Mouse (Mus musculus) heart, adult 2 months (tissue): ENCODE results near the gene A1bg. TPM values are rescaled to one million over a fixed set of nuclear protein-coding genes. Genes with fewer than 3 reads are reported as not detected.

Source experiments
- DNase-seq, 2 experiments: peaks; one replicate each; pipeline ENCODE4 v3.0.0; 2021
- H3K27ac ChIP-seq: fragments of 200-600 bp; 2 replicates; pipeline ENCODE4 v1.8.1; 2022
- H3K27me3 ChIP-seq: fragments of 200-500 bp; 2 replicates; pipeline ENCODE4 v1.6.1; 2012; ENCODE audit warnings: mild to moderate bottlenecking, low read length, inconsistent platforms, mixed read lengths; ENCODE audit not compliant: control insufficient read depth, insufficient read depth
- H3K36me3 ChIP-seq: fragments of 200-500 bp; 2 replicates; pipeline ENCODE4 v1.6.1; 2012; ENCODE audit warnings: low read length, inconsistent platforms; ENCODE audit not compliant: control insufficient read depth, insufficient read depth
- H3K4me1 ChIP-seq: fragments of 200-500 bp; 2 replicates; pipeline ENCODE4 v1.6.1; 2011; ENCODE audit warnings: low read length; ENCODE audit not compliant: control insufficient read depth, insufficient read depth
- H3K4me3 ChIP-seq: fragments of 200-600 bp; 2 replicates; pipeline ENCODE4 v1.8.1; 2022
- H3K79me2 ChIP-seq: fragments of 200-500 bp; replicated peaks from 2 replicates; pipeline ENCODE4 v1.6.1; 2012; ENCODE audit warnings: mild to moderate bottlenecking, inconsistent platforms, low read length, moderate library complexity, mixed read lengths; ENCODE audit not compliant: control insufficient read depth, insufficient read depth
- H3K9ac ChIP-seq: fragments of 200-500 bp; 2 replicates; pipeline ENCODE4 v1.6.1; 2012; ENCODE audit warnings: low read depth, mild to moderate bottlenecking, control low read depth, inconsistent platforms, low read length, mixed read lengths
- CTCF ChIP-seq: fragments of 200-600 bp; IDR thresholded peaks from 2 replicates; pipeline ENCODE4 v1.8.1; 2022; ENCODE audit warnings: antibody characterized with exemption, mild to moderate bottlenecking, moderate library complexity
- EP300 ChIP-seq: fragments of 200-500 bp; IDR thresholded peaks from 2 replicates; pipeline ENCODE4 v1.6.1; 2011; ENCODE audit warnings: low read depth, low read length, control low read depth; ENCODE audit not compliant: insufficient read depth
- POLR2A ChIP-seq: fragments of 200-500 bp; IDR thresholded peaks from 2 replicates; pipeline ENCODE4 v1.6.1; 2011; ENCODE audit warnings: mild to moderate bottlenecking, low read depth, low read length, control low read depth; ENCODE audit not compliant: insufficient read depth
- WGBS: fragments of 180-500 bp; shearing (Covaris S2); methylation state at CpG from one replicate; pipeline ENCODE4 v1.1.7; 2018; 5-methylcytosine and 5-hydroxymethylcytosine counted together
- intact Hi-C: fragments of 180-260 bp; cut with DNase I; formaldehyde crosslinking; loops from one replicate; pipeline ENCODE4 v1.15.1; 2025
- long read RNA-seq: library from polyadenylated mRNA; stranded (forward); transcript quantifications from one replicate; pipeline ENCODE4 v2.0.0, GENCODE M21; 2021
- polyA plus RNA-seq: library from polyadenylated mRNA; depleted of rRNA; stranded (reverse); fragments of >200 nt; gene quantifications from 2 replicates; pipeline ENCODE4 v1.2.3, GENCODE M21; 2012; rRNA removed
- total RNA-seq, 2 experiments: library from RNA; stranded (reverse); gene quantifications; 2 replicates each; pipeline ENCODE4 v1.2.3; 2021

Gene A1bg
- total RNA-seq (not detected), polyA plus RNA-seq (0.23 TPM in 1 of 2 replicates, not detected in the other)
- long read RNA-seq, partial matches to known transcripts: 0 of 2 reads
- long read RNA-seq, other reads (novel, unspliced or antisense): 2 of 2 reads

- no peaks in the 10 kb centered on the region; the same call in 1 of the 2 replicates for H3K36me3 ChIP-seq
Observed at GRCm38 (mm10) chr15:60922912-60923311, at the start of gene A1bg. TSS of gene A1bg (minus strand) at chr15:60923012.

GRCm38 (mm10) chr15:60968549-60968861 lies 45.7 kb upstream of the A1bg start:
- Histone ChIP-seq H3K4me1 (no peaks in the 10 kb centered on the region; the same call in 1 of the 2 replicates), H3K9ac (no peak overlapping the region), H3K27me3 (no peaks in the 10 kb centered on the region), H3K27ac (no peak overlapping the region), H3K79me2 (no peaks in the 10 kb centered on the region), H3K36me3 (no peaks in the 10 kb centered on the region), H3K4me3 (no peak overlapping the region)
- DNase-seq: no peak
- WGBS: 28% methylated on average over 1 of the region's 1 CpGs
- TF ChIP-seq POLR2A (no peak), EP300 (no peak), CTCF (no peak)
- intact Hi-C loops: no loop called here

More at GRCm38 (mm10) chr15:60922912-60923311, at the start of gene A1bg:
- no peak for TF ChIP-seq POLR2A
- TF ChIP-seq CTCF: no peak
- TF ChIP-seq EP300: no peak
- Histone ChIP-seq H3K79me2 (no peaks in the 10 kb centered on the region), H3K4me3 (no peak within 1 kb of the TSS), H3K27ac (no peak within 1 kb of the TSS), H3K27me3 (no peaks in the 10 kb centered on the region), H3K4me1 (no peaks in the 10 kb centered on the region; the same call in none of the 2 replicates), H3K9ac (no peak within 1 kb of the TSS)
- DNase-seq: no peak
- intact Hi-C loops: no loop called here

GRCm38 (mm10) chr15:60967841-60968548 lies 45.2 kb upstream of the A1bg start:
- Histone ChIP-seq H3K9ac (no peak overlapping the region), H3K4me3 (no peak overlapping the region), H3K27me3 (no peaks in the 10 kb centered on the region), H3K27ac (no peak overlapping the region), H3K79me2 (no peaks in the 10 kb centered on the region), H3K36me3 (no peaks in the 10 kb centered on the region), H3K4me1 (no peaks in the 10 kb centered on the region; the same call in 1 of the 2 replicates)
- intact Hi-C loops: no loop called here
- TF ChIP-seq EP300 (no peak), CTCF (no peak), POLR2A (no peak)
- DNase-seq: no peak
- 67% methylated on average over 9 of the region's 9 CpGs for WGBS

GRCm38 (mm10) chr15:60925686-60926085 lies 2.9 kb upstream of the A1bg start:
- H3K79me2 ChIP-seq: no peaks in the 10 kb centered on the region
- TF ChIP-seq CTCF (no peak), EP300 (no peak), POLR2A (no peak)
- H3K27me3 ChIP-seq: no peaks in the 10 kb centered on the region
- WGBS: 26% methylated on average over 4 of the region's 4 CpGs
- no peak overlapping the region for H3K9ac ChIP-seq
- no peak overlapping the region for H3K4me3 ChIP-seq
- DNase-seq: no peak
- H3K27ac ChIP-seq: no peak overlapping the region
- H3K36me3 ChIP-seq: no peaks in the 10 kb centered on the region; the same call in 1 of the 2 replicates
- intact Hi-C loops: no loop called here
- no peaks in the 10 kb centered on the region; the same call in none of the 2 replicates for H3K4me1 ChIP-seq

- TF ChIP-seq POLR2A: no peak
- no peak for TF ChIP-seq CTCF
- no peak for TF ChIP-seq EP300
- no peak overlapping the region for H3K9ac ChIP-seq
- H3K79me2 ChIP-seq: no peaks in the 10 kb centered on the region
- intact Hi-C loops: no loop called here
- H3K4me1 ChIP-seq: no peaks in the 10 kb centered on the region
- no peak overlapping the region for H3K27ac ChIP-seq
- H3K36me3 ChIP-seq: no peaks in the 10 kb centered on the region
- H3K4me3 ChIP-seq: no peak overlapping the region
- H3K27me3 ChIP-seq: no peaks in the 10 kb centered on the region
- DNase-seq: no peak
- 64% methylated on average over 6 of the region's 6 CpGs for WGBS
Observed at GRCm38 (mm10) chr15:60903763-60904697, 18.8 kb downstream of the A1bg start.
